Mouse (Mus musculus): ENCODE results near the gene Hps6.
"Not testable (repeated sequence)": the region's sequence is repeated elsewhere in the genome, so short reads cannot be mapped to it uniquely, and the experiment has no call there.

The Hps6 gene

DNA sequence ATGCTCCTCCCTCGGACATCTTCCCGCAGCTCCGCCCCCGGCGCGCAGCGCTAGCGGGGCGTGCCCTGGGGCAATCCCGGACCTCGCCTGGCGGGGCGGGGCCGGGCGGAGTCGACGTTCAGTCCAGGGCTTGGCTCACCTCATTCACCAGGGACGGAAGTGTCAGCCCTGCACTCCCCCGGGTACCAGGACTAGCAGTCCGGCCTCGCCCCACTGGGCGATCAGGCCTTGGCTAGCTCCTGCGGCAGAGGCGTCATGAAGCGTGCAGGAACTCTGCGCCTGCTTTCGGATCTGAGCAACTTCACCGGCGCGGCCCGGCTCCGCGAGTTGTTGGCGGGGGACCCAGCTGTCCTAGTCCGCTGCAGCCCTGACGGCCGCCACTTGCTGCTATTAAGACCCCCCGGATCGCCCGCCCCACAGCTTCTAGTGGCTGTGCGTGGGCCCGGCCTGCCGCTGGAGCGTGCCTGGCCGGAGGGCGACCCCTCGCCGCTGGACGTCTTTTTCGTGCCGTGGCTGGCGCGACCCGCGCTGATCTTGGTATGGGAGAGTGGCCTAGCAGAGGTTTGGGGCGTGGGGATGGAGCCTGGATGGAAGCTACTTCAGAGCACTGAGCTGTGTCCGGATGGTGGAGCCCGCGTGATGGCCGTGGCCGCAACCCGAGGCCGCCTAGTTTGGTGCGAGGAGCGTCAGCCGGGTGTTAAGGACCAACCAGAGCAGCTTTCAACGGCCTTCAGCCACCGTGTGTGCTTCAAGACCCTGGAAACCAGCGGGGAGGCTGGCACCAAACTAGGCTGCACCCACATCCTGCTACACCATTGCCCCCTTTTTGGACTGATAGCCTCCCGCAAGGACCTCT lies at the start of gene Hps6:
Hps6 (plus strand) TSS at position 138 of the 856 bp plus-strand sequence.
- peak; percentile 33 for DNase-seq (ENCODE audit: low spot score)

DNA sequence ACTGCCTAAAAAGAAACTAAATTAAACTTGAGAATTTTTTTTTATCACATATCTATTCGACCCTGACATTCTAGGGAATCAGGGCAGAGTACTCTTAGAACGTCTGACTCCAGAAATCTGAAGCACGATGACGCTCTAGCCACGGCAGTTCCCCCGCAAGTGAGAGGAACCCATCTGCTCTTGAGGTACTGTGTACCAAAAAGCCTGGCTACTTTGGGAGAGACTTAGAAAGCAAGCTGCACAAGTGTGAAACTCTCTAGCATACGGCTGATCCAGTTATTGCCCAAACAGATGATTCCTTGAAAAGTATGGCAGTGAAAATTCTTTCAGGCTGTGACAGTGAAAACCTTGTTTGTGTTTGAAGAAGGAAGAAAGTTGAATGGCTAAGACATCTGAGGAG lies 46.6 kb upstream of the Hps6 start:
- peak; percentile 8 for DNase-seq (ENCODE audit: low spot score)

DNA sequence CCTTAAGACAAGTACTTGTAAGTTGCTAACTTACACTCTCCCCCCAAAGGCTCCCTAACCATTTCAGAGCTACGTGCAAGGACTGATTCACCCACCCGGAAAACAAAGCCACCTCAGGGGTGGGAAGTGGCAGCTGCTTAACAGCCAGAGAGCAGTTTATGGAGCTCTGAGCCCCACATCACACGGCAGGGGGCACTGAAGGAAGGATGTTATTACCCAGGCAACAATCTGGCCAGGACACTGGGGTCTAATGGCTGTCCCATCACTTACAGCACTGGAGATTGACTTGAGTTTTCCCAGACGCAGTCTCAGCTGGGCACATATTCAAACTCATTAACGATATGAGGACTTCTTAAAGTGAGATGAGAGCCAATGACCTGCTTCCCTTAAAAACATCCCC lies 42.5 kb upstream of the Hps6 start:
- DNase-seq (ENCODE audit: low spot score), result no peak

DNA sequence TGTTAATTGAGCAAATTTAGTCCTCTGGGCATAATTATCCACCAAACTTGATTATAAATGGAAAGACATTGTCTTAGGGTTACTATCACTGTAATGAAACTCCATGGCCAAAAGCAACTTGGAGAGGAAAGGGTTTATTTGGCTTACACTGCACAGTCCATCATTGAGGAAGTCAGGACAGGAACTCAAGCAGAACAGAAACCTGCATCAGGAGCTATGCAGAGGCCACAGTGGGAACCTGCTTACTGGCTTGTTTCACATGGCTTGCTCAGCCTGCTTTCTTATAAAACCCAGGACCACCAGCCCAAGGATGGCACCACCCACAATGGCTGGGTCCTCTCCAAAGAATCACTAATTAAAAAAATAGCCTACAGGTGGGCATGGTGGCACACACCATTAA lies 18.9 kb upstream of the Hps6 start:
- DNase-seq (ENCODE audit: low spot score), result no peak

DNA sequence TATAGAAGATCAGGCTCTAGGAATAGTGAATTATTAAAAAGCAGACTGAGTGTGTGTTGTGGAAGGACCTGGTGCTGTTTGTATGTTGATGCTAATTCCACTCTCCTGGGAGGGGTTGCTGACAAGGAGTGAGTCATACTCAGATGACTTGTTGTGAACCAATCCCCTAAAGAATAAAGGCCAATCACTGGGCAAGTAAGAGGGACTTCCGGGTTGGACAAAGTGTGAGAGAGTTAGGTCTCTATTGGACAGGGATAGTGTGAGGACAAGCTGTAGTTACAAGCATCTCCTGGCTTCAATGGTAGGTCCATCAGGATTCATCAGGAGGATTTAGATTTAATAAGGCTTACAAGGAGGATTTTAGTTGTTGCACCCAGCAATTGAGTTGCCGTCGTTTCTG lies 15.1 kb upstream of the Hps6 start:
- DNase-seq (ENCODE audit: low spot score), result no peak

DNA sequence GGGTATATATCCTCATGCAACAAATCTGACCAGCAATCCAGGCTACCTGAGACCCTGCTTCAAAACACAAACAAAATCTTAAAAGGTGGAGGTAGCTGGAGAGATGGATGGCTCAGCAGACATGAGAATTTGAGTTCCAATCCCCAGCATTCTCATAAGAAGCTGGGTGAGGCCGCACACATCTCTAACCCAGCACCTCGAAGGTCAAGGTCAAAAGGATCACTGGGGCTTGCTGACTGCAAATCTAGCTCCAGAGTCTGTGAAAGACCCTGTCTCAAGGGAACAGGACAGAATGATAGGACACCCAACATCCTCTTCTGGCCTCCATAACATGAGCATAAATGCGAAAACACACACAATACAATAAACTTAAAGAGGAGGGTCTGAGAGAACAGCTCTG lies 12.1 kb upstream of the Hps6 start:
- no peak for DNase-seq (ENCODE audit: low spot score)

DNA sequence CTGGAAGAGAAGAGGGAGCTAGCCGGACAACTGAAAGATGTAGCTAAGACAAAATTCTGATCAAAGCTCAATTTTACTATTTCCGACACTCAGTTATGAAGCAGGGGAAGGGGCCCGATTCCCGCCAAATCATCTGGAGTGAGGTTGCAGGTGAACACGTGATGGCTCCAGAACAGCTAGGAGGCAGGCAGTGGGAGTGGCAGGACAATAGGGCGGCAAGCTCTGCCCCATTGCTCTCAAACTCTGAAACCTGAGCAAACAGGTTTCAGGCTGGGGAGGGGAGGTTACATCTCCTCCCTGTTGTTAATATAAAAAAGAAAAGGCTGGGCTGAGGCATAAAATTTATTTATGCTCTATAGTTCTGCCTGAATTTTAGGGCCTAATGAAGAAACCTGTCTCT lies 9.9 kb upstream of the Hps6 start:
- DNase-seq (ENCODE audit: low spot score), result not testable (repeated sequence)

DNA sequence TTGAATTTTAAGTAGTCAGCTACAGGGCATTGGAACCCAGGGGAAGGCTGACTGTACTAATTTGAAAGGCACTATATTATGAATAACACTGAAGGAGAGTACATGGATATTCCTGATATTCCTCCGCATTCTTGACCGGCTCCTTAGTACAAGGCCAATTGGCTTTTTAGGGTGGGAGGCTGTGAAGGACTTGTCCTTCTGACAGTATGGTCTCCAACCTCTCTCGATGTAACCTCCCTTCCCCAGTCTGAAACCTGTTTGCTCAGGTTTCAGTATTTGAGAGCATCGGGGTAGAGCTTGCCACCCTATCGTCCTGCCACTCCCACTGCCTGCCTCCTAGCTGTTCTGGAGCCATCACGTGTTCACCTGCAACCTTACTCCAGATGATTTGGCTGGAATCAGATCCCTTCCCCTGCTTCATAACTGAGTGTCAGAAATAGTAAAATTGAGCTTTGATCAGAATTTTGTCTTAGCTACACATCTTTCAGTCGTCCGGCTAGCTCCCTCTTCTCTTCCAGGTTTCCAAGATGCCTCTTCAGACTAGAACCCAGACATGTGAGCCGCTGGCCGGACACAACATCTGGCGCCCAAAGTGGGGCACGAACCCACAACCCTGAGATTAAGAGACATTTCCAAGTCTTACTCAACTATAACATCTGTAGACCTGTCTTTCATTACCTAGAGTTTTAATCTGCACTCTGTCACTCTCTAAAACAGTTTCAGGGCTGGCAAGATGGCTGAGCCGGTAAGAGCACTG lies 9.1 kb upstream of the Hps6 start:
- DNase-seq (ENCODE audit: low spot score), result no peak

DNA sequence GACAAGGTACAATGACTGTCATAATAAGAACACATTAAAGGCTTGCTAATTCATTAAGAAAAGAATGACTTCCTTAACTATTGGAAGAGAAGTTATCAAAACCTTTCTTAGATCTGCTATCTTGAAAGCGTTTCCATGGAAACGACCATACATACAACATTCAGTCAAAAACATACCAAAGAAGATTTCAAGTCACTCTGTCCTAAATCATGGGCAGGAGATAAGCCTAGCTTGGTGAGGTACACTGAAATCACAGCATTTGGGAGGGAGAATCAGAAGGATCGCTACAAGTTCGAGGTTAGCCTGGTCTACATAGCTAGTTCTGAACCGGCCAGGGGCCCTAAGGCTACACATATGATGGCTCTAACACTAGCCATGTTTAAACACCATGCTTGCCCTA lies 5.9 kb upstream of the Hps6 start:
- no peak for DNase-seq (ENCODE audit: low spot score)

DNA sequence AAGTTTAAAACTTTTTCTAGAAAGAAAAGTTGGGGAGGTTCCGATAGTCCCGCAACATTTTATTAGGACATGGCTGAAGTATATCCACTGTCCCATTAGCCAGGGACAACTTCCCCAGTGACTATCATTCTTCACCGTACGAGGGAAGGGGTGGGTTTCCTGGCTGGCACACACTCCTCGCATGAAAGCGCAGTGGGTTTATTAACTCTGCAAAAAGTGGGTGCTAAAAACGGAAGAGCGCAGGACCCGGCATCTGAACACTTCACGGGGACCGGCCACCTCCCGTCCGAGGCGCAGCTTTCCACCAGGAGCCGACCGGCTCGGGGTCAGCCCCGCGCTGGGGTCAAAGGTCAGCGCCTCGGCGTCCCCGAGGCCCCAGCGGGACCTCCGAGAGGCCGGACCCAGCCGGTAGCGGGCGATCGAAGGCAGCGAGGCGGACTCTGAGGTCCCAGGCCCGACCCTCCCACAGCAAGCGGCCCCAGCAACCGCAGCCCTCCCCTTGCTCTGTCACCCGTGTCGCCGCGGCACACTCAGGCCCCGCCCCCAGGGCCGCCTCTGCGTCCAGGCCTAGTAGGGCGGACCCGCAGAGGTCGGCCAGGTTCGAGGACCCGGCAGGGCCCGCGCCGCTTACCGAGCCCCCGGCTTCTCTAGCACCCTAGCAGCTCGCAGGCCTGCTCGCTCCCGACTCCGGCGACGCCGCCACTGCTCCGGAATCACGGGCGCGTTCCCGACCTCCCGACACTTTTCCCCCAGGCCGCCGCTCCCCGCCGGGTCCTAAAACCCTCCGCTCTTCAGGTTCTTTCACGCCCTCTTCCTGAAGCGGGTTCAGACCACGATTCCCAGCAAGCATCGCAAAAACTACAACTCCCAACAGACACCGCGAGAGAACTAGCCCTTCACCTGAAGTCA lies 5.3 kb upstream of the Hps6 start, which contains the start of gene Armh3:
Armh3 (minus strand) TSS at position 704 of the 909 bp plus-strand sequence.
- peak; percentile 84 for DNase-seq (ENCODE audit: low spot score)

DNA sequence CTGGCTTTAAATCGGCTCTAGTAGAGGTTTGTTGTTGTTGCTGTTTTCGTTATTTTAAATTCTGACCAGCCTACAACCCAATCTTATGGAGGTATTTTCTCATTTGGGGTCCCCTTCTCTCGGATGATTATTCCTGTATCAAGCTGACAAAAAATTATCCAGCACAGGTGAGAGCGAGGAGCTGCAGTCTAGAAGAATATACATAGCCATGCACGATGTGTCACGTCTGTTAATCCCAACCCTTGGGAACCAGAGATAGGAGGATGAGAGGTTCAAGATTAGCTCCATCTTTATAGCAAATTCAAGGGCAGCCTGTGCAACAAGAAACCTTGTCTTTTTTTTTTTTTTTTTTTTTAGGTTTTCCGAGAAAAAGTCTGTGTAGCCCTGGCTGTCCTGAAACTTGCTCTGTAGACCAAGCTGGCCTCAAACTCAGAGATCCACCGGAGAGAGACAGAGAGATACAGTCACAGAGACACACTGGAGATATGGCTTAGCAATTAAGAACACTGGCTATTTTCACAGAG lies 4.6 kb upstream of the Hps6 start:
- DNase-seq (ENCODE audit: low spot score), result no peak

DNA sequence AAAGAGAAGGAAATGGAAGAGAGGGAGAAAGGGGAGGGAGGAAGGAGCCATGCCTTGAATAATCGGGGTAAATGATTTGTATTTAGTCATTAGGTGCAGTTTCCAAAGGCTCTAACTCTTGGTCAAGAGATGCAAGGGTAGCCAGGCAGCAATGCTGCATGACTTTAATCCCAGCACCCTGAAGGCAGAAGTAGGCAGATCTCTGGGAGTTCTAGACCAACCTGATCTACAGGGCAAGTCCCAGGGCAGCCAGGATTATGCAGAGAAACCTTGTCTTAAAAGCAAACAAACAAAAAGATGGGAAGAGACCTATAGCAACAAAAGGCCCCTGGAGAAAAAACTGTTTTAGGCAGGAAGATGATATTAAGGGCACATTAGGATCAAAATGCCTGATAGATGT lies 3.9 kb upstream of the Hps6 start:
- DNase-seq (ENCODE audit: low spot score), result no peak

DNA sequence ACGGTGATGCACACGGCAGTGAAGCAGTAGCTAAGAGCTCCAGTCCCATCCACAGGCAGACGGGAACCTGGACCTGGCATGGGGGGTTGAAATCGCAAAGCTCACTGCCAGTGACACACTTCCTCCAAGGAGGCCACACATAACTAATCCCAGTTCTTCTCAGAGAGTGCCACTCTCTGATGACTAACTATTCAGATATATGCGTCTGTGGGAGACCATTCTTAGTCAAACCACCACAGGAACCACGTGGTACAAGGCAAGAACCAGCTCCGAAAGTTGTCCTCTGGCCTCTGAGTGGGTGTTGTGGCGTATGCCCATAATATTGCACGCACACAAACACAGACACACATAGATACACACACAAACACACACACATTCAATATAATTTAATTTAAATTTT lies 1.0 kb upstream of the Hps6 start:
- DNase-seq (ENCODE audit: low spot score), result no peak

DNA sequence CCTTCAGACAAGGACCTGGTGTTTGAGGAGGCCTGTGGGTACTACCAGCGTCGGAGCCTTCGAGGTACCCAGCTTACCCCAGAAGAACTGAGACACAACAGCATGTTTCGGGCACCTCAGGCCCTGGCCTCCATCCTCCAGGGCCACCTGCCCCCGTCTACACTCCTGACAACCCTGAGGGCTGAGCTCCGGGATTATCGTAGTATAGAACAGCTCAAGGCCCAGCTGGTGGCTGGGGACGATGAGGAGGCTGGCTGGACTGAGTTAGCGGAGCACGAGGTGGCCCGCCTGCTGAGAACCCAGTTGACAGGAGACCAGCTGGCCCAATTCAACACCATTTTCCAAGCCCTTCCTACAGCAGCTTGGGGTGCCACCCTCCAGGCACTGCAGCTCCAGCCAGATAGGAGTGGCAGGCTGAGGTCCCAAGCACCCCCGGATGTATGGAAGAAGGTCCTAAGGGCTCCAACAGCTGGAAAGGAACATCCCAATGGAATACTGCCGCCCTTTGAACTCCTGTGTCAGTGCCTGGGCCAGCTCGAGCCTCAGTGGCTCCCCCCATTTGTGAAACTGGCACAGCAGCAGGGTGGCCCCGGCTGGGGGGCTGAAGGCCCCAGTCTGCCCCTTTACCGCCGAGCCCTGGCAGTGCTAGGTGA lies 1.6 kb downstream of the Hps6 start:
- DNase-seq (ENCODE audit: low spot score), result no peak

DNA sequence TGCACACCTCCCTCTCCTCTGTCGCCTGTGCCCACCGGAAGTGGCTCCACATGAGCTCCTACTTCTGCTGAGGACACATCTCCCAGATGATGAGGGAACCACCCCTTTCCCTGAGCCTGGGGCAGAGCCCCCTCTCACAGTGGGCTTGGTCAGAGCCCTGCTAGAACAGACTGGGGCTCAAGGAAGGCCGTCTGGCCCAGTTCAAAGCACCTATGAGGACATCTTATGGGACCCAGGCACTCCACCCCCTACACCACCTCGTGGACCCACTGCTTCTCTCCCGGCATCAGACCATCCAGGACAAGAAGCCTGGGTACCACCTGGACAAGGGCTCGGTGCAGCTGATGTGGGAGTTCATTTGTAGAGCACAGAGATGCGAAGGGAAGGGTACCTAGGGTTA lies 2.4 kb downstream of the Hps6 start:
- no peak for DNase-seq (ENCODE audit: low spot score)

DNA sequence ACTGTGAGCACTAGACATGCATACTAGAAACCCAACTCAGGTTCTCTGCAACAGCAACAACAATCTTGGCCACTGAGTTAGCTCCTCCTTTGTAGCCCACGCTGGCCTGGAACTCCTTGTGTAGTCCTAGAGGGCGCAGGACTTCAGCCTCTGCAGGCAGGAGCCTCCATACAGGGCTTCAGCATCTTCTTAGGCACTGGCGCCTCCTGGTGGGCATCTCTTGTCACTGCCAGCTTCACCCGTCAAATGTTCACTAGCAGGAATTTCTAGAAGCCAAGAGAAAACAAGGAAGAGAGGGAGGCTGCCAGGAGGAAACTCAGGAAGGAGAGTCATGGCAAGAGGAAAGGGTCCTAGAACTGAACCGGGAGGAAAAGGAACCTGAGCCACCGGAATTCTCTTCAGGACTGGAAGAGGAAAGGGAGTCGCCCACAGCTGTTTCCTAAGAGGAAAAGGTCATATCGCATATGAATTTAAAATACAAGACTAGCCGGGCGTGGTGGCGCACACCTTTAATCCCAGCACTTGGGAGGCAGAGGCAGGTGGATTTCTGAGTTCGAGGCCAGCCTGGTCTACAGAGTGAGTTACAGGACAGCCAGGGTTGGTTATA lies 11.4 kb downstream of the Hps6 start:
- peak; percentile 93 for DNase-seq (ENCODE audit: low spot score)

DNA sequence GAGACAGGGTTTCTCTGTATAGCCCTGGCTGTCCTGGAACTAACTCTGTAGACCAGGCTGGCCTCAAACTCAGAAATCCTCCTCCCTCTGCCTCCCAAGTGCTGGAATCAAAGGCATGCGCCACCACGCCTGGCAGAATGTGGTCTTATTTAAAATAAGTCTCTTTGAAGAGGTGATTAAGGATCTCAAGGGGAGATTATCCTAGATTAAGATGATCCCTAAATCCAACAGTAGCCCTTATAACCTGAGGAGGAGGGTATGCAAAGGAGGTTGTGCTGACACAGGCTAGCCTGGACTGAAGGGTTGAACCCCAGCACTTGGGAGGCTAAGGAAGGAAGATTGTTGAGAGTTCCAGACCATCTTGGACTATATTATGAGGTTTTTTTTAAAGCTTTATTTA lies 12.7 kb downstream of the Hps6 start:
- DNase-seq (ENCODE audit: low spot score), result no peak

DNA sequence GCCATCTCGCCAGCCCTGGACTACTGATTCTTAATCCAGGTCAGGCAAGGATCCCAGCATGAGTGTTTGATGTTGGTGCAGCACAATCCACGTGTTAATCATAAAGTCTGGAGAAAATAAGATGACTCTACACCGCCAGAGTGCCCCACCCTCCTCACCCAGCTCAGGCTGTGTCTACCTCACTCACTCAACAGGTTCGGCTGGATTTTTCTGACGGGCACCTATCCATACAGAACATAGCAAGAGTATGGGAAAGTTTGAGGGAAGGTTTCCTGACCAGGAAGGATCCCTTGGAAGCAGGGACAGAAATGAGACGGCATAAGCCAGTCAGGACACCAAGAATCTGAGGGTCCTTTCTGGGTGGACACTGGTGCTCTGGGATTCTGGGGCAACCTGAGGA lies 21.7 kb downstream of the Hps6 start:
- DNase-seq (ENCODE audit: low spot score), result no peak

DNA sequence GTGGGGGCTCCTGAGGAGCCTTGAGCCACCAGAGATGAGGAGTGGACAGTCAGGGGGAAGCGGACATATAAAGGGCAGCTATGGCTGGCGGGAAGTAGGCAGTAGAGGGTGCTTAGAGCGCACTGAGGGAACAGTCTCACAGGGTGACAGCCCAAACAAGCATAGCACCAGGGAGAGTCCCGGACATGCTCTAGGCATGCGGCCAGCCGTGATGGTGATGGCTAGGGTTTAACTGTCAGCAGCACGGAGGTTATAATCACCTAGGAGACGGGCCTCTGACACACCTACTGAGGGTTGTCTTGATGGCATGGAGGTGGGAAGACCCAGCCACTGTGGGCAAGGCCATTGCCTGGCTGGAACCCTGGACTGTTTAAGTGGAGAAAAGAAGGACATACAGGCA lies 23.3 kb downstream of the Hps6 start:
- DNase-seq (ENCODE audit: low spot score), result no peak

DNA sequence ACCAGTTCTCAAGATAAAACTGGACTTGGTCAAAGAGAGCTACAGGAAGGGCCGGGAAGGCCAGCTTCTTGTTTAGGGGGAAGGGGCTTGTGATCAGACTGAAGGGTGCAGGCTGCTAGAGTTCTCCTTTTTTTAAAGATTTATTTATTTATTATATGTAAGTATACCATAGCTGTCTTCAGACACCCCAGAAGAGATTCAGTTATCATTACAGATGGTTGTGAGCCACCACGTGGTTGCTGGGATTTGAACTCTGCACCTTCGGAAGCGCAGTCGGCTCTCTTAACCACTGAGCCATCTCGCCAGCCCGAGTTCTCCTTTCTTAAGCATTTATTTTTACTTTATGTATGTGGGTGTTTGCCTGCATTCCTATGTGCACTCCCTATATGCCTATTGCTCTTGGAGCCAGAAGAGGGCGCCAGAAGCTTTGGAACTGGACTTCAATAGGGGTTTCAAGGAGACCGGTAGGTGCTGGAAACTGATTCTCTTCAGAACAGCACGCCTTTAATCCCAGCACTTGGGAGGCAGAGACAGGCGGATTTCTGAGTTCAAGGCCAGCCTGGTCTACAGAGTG lies 25.5 kb downstream of the Hps6 start:
- no peak for DNase-seq (ENCODE audit: low spot score)

DNA sequence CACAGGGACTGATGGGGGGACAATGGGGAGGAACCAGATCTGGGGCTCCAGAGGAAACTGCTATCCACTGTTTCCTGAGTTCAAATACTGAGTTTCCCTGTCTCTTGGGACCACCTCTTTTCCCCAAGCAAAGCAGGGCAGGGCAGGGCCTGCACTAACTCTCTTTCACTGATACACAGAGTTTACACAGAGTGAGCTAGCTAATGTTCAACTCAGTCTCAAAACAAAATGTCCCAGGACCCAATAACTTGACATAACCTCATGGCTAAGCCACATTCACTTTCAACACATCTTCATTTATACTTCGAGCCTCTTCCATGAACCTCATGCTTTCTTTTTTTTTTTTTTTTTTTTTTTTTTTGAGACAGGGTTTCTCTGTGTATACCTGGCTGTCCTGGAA lies 26.3 kb downstream of the Hps6 start:
- no peak for DNase-seq (ENCODE audit: low spot score)
